Mouse (Mus musculus) limb, embryonic 13.5 days (tissue): Measurements from ENCODE around the gene Sun1. TPM values are rescaled to one million over a fixed set of nuclear protein-coding genes. Genes with fewer than 3 reads are reported as not detected.
A peak's percentile ranks its signal among the peaks of the same experiment; 100 is the strongest.

Experiments
- ATAC-seq: fragments of 200-750 bp; cut with Nextera tagmentation; 2 replicates; pipeline ENCODE4 v1.8.0; 2017; ENCODE audit warnings: low read depth, moderate number of reproducible peaks, moderate TSS enrichment; ENCODE audit not compliant: low FRiP score
- H3K27ac ChIP-seq: fragments of 300-500 bp; sonication (generic); 2 replicates; pipeline ENCODE4 v1.5.1; 2015; ENCODE audit warnings: inconsistent platforms, mild to moderate bottlenecking, moderate library complexity
- H3K27me3 ChIP-seq: fragments of 300-500 bp; sonication (generic); 2 replicates; pipeline ENCODE4 v1.6.1; 2015; ENCODE audit warnings: mild to moderate bottlenecking, inconsistent platforms
- H3K36me3 ChIP-seq: fragments of 300-500 bp; sonication (generic); 2 replicates; pipeline ENCODE4 v1.6.1; 2015; ENCODE audit warnings: inconsistent platforms, mild to moderate bottlenecking, moderate library complexity
- H3K4me1 ChIP-seq: fragments of 300-500 bp; sonication (generic); 2 replicates; pipeline ENCODE4 v1.6.1; 2015; ENCODE audit warnings: inconsistent platforms
- H3K4me2 ChIP-seq: fragments of 300-500 bp; sonication (generic); replicated peaks from 2 replicates; pipeline ENCODE4 v1.6.1; 2015; ENCODE audit warnings: inconsistent platforms, mild to moderate bottlenecking, moderate library complexity
- H3K4me3 ChIP-seq: fragments of 300-500 bp; sonication (generic); 2 replicates; pipeline ENCODE4 v1.5.1; 2015; ENCODE audit warnings: moderate library complexity, mild to moderate bottlenecking, inconsistent platforms
- H3K9ac ChIP-seq: fragments of 300-500 bp; sonication (generic); 2 replicates; pipeline ENCODE4 v1.6.1; 2015; ENCODE audit warnings: mild to moderate bottlenecking, inconsistent platforms
- H3K9me3 ChIP-seq: fragments of 300-500 bp; sonication (generic); 2 replicates; pipeline ENCODE4 v1.6.1; 2016; ENCODE audit warnings: inconsistent platforms
- WGBS: fragments of 180-500 bp; shearing (Covaris S2); methylation state at CpG from one replicate; pipeline ENCODE4 v1.1.7; 2015; 5-methylcytosine and 5-hydroxymethylcytosine counted together
- polyA plus RNA-seq: library from polyadenylated mRNA; unstranded; fragments of >200 nt; fragmentation: Nextera tagmentation; extraction: Ambion mirVana; gene quantifications from 2 replicates; pipeline ENCODE4 v1.2.1, GENCODE M21; 2015

Gene Sun1
- polyA plus RNA-seq, 1 experiment from 2014 or later = 51.1 TPM

DNA sequence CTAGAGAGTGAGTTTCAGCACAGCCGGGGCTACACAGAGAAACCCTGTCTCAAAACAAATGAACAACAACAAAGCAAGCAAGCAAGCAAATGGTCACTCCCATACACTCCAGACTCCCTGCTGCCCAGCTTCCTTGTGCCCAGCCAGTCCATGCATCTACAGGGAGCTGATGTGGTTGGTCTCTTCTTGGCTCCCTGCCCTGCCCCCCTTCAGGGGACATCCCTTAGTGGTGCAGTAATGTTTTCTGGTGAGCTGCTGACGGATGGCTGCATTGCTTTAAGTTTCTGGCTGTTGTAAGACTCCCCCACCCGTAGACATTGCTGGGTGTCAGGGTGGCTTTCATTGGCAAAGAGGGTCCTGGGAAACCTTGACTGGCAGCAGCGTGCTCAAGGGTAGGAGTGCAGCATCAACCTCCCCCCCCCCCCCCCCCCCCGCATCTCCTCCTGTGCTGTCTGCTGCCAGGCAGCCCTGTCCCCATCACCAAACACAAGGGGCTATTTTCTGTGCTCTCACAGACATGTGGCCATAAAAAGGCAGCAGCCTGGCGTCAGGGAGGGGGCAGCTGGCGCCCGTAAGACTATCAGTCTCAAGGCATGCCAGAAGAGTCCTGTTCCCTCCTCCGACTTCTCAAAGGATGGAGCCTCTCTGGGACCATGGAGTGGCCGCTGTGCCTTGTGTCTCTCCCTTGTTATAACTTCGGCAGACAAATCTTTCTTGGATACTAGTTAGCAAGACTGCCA, 81.1 kb downstream of the Sun1 start:
- peak overlapping the region; percentile 12; the same call in 1 of the 2 replicates for H3K27ac ChIP-seq
- H3K4me2 ChIP-seq = no peak overlapping the region; the same call in 1 of the 2 replicates
- no peaks in the 10 kb centered on the region for H3K9me3 ChIP-seq
- H3K4me1 ChIP-seq = peaks cover 17% of the 10 kb centered on the region
- H3K9ac ChIP-seq = no peak overlapping the region
- WGBS = 31% methylated on average over 11 of the region's 11 CpGs
- peak; percentile 30 for ATAC-seq
- H3K36me3 ChIP-seq = no peaks in the 10 kb centered on the region
- peaks cover 4% of the 10 kb centered on the region; the same call in 1 of the 2 replicates for H3K27me3 ChIP-seq
- no peak overlapping the region for H3K4me3 ChIP-seq

DNA sequence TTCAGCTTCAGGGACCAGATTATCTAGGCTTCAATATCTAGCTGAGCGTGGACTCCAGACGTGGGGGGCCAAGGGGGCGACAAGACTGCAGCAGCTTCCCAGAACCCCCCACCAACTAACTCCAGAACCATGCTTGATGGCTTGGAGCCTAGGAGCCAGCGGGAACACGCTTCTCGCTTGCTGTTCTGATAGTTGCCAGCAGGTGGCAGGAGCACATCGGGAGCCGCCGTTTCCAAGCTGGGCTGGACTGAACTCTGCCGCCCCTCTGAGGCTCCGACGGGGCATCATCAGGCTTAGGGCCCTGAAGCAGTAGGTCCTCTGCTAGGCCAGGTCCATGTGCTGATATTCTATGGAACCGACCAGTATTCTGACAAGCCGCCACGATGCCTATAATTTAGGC, 81.8 kb downstream of the Sun1 start:
- H3K4me2 ChIP-seq = peak overlapping the region; percentile 5; the same call in 1 of the 2 replicates
- H3K4me1 ChIP-seq = peaks cover 17% of the 10 kb centered on the region
- ATAC-seq = peak; percentile 46
- H3K36me3 ChIP-seq = no peaks in the 10 kb centered on the region
- H3K9ac ChIP-seq = no peak overlapping the region
- no peak overlapping the region for H3K4me3 ChIP-seq
- H3K27ac ChIP-seq = peak overlapping the region; percentile 12; the same call in 1 of the 2 replicates
- 5% methylated on average over 15 of the region's 15 CpGs for WGBS
- no peaks in the 10 kb centered on the region for H3K9me3 ChIP-seq
- peaks cover 4% of the 10 kb centered on the region; the same call in 1 of the 2 replicates for H3K27me3 ChIP-seq

DNA sequence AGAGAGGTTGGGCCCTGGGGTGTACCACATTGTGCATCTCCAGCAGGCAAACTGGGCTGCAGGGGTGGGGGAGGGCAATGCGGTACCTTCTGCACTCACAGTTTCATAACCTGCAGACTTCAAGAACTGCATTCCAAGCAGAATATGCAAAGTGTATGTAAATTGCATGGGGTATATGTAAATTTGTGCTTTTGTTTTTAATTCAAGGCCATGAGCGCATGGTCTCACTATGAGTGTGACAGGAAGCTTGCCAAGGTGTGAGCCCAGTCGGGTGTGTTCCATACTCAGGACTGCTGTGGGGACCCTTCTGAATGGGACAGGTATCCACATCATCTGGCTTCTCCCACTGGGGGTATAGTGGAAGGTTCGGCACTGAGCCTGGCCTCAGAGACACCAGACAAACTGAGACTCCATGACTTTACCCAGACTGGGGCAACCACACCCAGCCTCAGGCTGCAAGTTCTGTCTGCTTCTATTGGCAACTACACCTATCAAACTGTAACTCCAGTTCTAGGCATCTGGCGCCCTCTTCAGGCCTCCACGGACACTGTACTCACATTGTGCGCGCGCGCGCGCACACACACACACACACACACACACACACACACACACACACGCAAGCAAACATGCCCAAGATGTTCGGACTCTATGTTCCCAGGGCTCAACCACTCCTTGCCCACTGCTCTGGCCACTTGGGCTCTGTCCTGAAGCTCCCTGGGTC, 83.2 kb downstream of the Sun1 start:
- H3K27ac ChIP-seq = no peak overlapping the region
- no peak for ATAC-seq
- H3K9me3 ChIP-seq = no peaks in the 10 kb centered on the region

DNA sequence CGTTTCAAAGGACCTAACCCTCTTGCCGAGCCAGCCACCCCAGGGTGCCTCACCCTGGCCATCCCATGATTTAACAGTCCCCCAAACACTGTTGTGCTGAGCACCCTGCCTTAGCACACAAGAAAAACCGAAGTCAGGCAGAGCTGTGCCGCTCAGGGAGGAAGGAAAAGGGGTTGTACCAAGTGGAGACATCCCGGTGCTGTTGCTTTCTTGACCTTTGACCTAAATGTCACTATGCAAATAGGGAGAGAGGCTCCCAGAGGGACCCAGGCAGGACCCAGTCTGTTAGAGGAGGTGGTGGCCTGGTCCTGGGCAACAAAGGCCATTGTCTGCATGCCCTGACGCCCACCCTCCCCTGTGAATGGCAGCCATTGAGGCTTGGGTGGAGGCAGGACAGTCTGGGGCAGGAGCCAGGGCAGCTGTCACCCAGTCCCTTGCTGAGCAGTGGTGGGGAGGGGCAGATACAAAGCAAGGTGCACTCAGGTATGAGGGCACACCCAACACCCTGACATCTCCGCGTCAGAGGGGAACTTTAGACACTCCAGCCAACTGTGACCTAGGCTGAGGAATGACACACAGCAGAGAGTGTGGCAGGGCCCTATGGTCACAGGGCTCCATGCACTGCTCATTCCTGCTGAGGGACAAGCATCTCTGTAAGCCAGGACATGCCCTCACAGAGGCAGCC, 85.1 kb downstream of the Sun1 start:
- H3K4me3 ChIP-seq = no peak overlapping the region
- no peak overlapping the region for H3K27ac ChIP-seq
- H3K4me1 ChIP-seq = peaks cover 12% of the 10 kb centered on the region
- WGBS = 62% methylated on average over 8 of the region's 8 CpGs
- no peak overlapping the region for H3K4me2 ChIP-seq
- H3K36me3 ChIP-seq = no peaks in the 10 kb centered on the region
- peaks cover 4% of the 10 kb centered on the region; the same call in 1 of the 2 replicates for H3K27me3 ChIP-seq
- no peak overlapping the region for H3K9ac ChIP-seq
- ATAC-seq = no peak
- no peaks in the 10 kb centered on the region for H3K9me3 ChIP-seq

More for the DNA sequence above, 83.2 kb downstream of the Sun1 start:
- peaks cover 4% of the 10 kb centered on the region; the same call in 1 of the 2 replicates for H3K27me3 ChIP-seq
- H3K4me3 ChIP-seq = no peak overlapping the region
- H3K4me1 ChIP-seq = peaks cover 17% of the 10 kb centered on the region
- no peaks in the 10 kb centered on the region for H3K36me3 ChIP-seq
- 93% methylated on average over 14 of the region's 14 CpGs for WGBS
- H3K9ac ChIP-seq = no peak overlapping the region
- H3K4me2 ChIP-seq = no peak overlapping the region

DNA sequence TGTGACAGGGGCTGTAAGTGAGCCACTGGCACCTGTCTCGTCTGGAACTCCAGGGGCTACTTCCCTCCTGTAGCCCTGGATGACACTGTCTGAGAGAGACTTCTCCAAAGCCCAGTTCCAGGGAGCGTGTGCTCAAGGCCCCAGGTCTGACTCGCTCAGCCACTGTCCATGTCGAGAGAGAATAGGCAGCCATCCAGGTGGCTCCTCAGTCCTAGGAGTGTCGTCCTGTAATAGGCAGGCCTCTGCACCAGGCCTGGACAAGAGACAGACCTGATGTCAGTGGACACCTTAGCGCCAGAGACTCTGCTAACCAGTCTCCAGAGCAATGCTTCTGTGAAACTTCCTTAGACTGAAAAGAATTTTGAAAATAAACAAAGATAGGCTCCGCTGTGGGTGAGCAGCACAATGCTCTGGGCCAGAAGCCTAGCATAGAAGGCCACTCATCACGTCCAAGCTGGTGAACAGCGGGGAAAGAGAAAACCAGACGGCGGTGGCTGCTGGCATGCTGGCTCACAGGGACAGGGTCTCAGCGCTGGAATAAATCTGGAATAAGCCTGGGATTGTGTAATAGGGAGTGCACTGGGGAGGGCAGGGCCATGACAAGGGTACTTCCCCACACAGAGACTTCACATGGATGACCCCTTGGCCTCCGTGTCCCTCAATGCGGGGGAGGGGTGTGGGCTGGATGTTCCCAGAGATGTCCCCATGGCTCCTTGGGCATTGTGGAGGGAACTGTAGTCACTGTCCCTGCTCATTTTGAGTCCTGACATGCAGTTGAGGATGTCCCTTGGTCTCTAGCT, 85.9 kb downstream of the Sun1 start:
- peaks cover 4% of the 10 kb centered on the region; the same call in 1 of the 2 replicates for H3K27me3 ChIP-seq
- H3K4me3 ChIP-seq = no peak overlapping the region
- no peak for ATAC-seq
- H3K4me2 ChIP-seq = no peak overlapping the region
- H3K36me3 ChIP-seq = no peaks in the 10 kb centered on the region
- 70% methylated on average over 14 of the region's 14 CpGs for WGBS
- no peak overlapping the region for H3K9ac ChIP-seq
- H3K4me1 ChIP-seq = peaks cover 8% of the 10 kb centered on the region
- no peaks in the 10 kb centered on the region for H3K9me3 ChIP-seq
- H3K27ac ChIP-seq = no peak overlapping the region

DNA sequence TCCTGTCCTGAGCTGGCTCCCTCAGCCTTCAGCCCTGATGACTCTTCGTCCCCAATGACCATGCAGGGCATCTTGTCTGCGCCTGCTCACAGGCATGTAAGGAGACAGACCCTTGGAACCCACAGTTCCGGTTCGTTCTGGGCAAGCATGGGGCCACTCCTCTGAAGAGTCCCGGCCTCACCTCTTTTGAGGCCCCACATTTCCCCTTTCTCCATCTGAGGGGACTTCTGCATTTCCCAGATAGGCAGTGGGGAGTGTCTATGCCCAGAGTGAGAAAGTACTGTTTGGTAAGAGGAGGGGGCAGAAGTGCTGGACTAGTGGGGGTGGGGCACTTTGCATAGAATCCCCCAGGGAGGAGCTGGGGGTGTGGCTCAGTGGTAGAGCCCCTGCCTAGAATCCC, 86.7 kb downstream of the Sun1 start:
- no peak for ATAC-seq
- Histone ChIP-seq H3K9me3 (no peaks in the 10 kb centered on the region), H3K36me3 (no peaks in the 10 kb centered on the region), H3K4me1 (peaks cover under 1% of the 10 kb centered on the region; the same call in 1 of the 2 replicates), H3K9ac (no peak overlapping the region), H3K4me2 (no peak overlapping the region), H3K27ac (no peak overlapping the region), H3K27me3 (peaks cover 4% of the 10 kb centered on the region; the same call in 1 of the 2 replicates), H3K4me3 (no peak overlapping the region)
- 90% methylated on average over 5 of the region's 5 CpGs for WGBS

DNA sequence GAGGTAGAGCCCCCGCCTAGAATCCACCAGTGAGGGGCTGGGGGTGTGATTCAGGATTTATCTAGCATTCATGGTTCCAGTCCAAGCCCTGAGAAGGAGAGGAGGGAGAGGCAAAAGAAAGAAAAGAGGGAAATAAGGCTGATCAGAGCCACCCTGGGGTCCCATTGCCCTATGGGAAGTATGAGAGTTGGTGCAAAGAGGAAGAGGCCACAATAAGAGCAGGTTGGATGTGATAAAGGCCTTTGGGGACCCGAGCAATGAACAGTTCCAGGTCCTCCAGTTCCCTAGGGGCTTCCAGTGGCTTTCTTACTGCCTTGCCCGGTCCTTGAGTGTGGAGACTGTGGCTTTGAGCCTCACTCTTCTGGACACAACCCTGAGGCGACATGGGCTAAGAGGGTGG, 87.3 kb downstream of the Sun1 start:
- Histone ChIP-seq H3K27ac (no peak overlapping the region), H3K9ac (no peak overlapping the region), H3K4me1 (no peaks in the 10 kb centered on the region), H3K36me3 (no peaks in the 10 kb centered on the region), H3K9me3 (no peaks in the 10 kb centered on the region), H3K27me3 (peaks cover under 1% of the 10 kb centered on the region; the same call in 1 of the 2 replicates), H3K4me2 (no peak overlapping the region), H3K4me3 (no peak overlapping the region)
- ATAC-seq = no peak
- 90% methylated on average over 4 of the region's 4 CpGs for WGBS

DNA sequence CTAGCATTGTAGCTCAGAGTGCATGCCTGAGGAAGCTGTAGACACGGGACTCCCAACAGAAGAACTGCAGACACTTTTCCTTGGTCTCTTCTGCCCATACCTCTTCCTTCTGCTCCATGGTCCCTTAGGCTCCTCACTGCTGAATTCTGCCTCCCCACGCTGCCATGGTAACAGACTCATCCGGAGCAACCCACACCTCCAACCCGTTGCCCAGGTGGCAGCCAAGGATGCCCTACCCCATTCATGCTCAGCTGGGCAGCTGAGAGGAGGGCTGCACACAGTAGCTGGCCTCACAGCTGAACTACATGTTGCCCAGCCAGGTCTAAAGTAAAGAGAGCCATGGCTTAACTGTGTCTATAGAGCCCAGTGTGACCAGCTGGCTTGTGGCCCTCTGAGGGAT, 88.2 kb downstream of the Sun1 start:
- H3K27ac ChIP-seq = no peak overlapping the region
- no peak overlapping the region for H3K4me3 ChIP-seq
- 81% methylated on average over 4 of the region's 4 CpGs for WGBS
- H3K4me1 ChIP-seq = no peaks in the 10 kb centered on the region
- ATAC-seq = no peak
- no peak overlapping the region for H3K4me2 ChIP-seq
- no peak overlapping the region for H3K9ac ChIP-seq
- no peaks in the 10 kb centered on the region for H3K36me3 ChIP-seq
- no peaks in the 10 kb centered on the region for H3K27me3 ChIP-seq
- no peaks in the 10 kb centered on the region for H3K9me3 ChIP-seq

DNA sequence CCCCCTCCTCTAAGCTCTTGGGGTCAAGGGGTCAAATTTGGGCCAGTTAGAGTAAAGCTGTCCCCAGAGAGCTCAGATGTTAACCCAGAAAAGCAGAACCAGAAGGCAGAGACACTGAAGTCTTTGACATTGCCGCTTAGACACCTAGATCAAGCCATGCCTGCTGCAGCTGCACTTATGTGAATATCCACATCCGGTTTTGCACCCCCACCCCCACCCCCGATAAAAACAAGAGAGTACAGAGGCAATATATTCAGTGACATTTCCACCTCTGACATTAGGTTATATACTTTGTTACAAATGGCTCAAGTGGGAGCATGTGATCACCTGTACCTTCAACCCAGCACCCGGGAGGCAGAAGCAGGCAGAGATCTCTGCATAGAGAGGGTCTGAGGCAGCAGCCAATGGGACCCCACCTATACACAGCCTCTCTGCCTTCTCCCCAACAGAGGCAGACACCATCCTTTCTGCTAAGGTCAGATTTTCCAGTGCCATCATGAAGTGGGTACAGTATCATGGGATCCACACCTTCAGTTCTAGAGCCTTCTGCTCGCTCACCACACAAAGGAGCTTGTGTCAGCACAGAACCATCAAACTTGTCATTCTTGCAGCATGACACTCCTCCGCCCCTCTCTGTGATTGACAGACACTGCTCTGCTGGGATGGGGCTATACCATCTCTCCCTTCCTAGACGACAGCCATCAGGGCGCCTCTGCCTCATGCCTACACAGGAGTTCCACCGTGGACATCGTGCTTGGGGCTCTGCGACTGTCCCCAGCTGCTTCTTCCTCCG, 90.2 kb downstream of the Sun1 start:
- no peaks in the 10 kb centered on the region for H3K27me3 ChIP-seq
- no peaks in the 10 kb centered on the region for H3K9me3 ChIP-seq
- ATAC-seq = no peak
- no peaks in the 10 kb centered on the region for H3K4me1 ChIP-seq
- H3K9ac ChIP-seq = no peak overlapping the region
- no peaks in the 10 kb centered on the region for H3K36me3 ChIP-seq
- no peak overlapping the region for H3K4me2 ChIP-seq
- H3K27ac ChIP-seq = no peak overlapping the region
- no peak overlapping the region for H3K4me3 ChIP-seq
- WGBS = 80% methylated on average over 12 of the region's 12 CpGs

DNA sequence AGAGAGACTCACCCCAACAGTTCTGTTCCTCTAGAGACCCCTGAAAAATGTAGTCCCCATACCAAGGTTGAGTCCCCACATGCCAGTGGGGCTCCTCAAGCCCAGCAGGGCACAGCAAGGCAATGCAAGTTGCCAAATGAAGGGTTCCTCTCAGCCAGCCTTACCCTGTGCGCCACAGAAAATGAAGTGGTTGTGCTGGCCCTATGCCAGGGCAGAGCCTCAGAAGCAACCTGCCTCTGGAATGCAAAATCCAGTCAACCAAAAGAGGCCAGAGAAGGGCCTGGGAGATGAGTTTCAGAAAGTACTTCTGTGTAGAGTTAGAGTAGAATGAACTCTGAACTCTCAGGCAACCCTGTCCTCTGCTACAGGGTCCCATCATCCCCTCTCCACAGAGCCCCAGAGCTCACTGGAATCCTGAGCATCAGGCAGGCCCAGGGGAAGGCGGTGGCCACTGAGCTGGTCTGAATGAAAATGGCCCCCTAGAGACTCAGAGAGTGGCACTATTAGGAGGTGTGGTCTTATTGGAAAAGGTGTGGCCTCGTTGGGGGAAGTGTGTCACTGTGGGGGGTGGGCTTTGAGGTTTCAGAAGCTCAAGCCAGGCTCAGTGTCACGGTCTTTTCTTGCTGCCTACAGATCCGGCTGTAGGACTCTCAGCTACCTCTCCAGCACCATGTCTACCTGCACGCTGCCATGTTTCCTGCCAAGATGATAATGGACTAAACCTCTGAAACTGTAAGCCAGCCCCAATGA, 91.5 kb downstream of the Sun1 start:
- H3K4me1 ChIP-seq = no peaks in the 10 kb centered on the region
- H3K36me3 ChIP-seq = no peaks in the 10 kb centered on the region
- no peak overlapping the region for H3K9ac ChIP-seq
- no peak for ATAC-seq
- H3K27me3 ChIP-seq = no peaks in the 10 kb centered on the region
- no peaks in the 10 kb centered on the region for H3K9me3 ChIP-seq
- no peak overlapping the region for H3K4me3 ChIP-seq
- 56% methylated on average over 6 of the region's 6 CpGs for WGBS
- H3K4me2 ChIP-seq = no peak overlapping the region
- no peak overlapping the region for H3K27ac ChIP-seq
